Mouse (Mus musculus) cortical plate, adult 2 months (tissue): ENCODE measurements at regions not wholly inside any gene's neighbourhood (a gene's known extent, or its start where the extent isn't known, plus 50 kb on each side); places are given as distances from the start of the nearest gene placed in this dataset.

Experiments
- CTCF ChIP-seq: fragments of 200-500 bp; IDR thresholded peaks from 2 replicates; pipeline ENCODE4 v1.5.1; 2011; ENCODE audit warnings: mild to moderate bottlenecking, control low read depth, low read length; ENCODE audit not compliant: insufficient read depth; ENCODE audit errors: extremely low read depth
- POLR2A ChIP-seq: fragments of 200-500 bp; IDR thresholded peaks from 2 replicates; pipeline ENCODE4 v1.6.1; 2011; ENCODE audit warnings: mild to moderate bottlenecking, low read length, control low read depth; ENCODE audit not compliant: insufficient read depth; ENCODE audit errors: extremely low read depth

- TF ChIP-seq POLR2A (no peak), CTCF (no peak)
Measured at GRCm38 (mm10) chr1:83535461-83535860, 127.5 kb upstream of the Sphkap start.
